Mouse (Mus musculus): ENCODE measurements around the gene Kcnn1. TPM values are rescaled to one million over a fixed set of nuclear protein-coding genes. Genes with fewer than 3 reads are reported as not detected.

Kcnn1 gene
- total RNA-seq, 1 experiment from 2014 or later: 1.5 TPM

DNA sequence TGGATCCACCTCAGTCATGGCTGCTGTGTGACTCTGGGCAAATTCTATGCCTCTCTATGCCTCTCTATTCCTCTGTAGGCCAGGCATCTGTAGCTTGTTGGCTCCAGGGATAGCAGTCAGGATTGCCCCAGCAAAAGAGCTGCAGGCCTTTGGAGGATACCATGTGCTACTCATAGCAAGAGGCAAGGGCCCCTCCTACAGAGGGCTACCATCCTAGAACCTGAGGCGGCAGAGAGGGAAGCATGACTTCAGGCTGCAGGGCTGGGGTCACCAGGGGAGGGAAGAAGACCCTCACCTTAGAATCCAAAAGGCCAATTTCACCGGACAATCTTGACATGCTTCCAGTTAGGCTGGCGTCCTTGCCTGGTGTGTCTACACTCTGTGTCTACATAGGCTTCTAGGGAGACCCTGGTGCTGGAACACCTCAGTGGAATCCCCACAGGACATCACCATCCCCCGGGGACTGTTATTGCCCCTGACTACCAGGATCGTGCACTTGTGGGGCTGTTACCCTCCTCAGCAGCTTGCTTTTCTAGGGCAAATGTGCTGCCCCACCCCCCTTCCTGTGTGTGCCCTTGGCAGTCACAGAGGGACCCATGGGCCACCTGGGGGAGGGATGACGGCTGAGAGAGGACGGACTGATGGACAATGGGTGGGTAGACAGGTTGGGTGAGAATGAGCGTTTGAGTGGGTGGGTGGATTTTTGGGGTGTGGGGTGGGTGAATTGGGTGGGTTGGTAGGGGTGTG, 53.9 kb downstream of the Kcnn1 start:
- no peak for ATAC-seq (replicated peaks in 1 of 2; ENCODE audit: insufficient read depth in 1 of 2, low FRiP score in 2 of 2, low TSS enrichment in 1 of 2, low read depth in 1 of 2, poor library complexity in 2 of 2, severe bottlenecking in 2 of 2)

DNA sequence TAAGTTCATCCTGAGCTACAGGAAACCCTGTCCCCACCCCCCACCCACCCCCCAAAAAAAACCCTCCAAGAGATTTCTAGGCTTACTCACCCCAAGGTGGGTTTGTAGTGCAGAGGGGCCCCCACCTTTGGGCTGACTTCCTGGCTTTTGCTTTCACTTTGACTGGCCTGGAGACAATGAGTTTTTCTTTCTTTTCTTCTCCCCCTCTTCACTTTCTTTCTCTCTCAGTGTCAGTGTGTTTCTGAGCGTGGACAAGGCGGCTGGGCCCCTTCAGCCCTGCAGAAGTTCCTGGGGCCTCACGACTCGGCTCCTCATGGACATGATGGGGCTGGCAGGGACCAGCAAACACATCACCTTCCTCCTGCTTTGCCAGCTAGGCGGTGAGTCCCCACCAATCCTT, 54.8 kb downstream of the Kcnn1 start, which contains the start of gene Il12rb1:
TSS of gene Il12rb1 (plus strand) at position 211 of the 400 bp plus-strand sequence.
- ATAC-seq (replicated peaks in 1 of 2; ENCODE audit: insufficient read depth in 1 of 2, low FRiP score in 2 of 2, low TSS enrichment in 1 of 2, low read depth in 1 of 2, poor library complexity in 2 of 2, severe bottlenecking in 2 of 2): no peak

DNA sequence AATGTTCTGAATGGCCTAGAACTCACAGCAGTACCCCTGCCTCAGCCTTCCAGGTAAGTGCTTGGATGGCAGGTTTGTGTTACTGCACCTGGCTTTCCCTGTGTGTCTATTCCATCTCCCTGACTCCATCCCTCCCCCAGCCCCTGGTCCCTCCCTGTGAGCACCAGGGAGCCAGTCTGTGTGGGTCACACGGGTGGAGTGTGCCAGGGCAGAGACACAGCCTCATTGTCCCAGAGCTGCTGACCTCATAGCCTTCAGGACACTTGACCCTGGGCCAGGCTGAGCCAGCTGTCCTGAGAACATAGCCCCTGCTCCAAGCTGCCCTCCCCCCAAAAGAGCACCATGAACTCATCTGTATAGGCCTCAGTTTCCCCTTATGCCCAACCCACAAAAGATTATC, 55.8 kb downstream of the Kcnn1 start:
- no peak for ATAC-seq (replicated peaks in 1 of 2; ENCODE audit: insufficient read depth in 1 of 2, low FRiP score in 2 of 2, low TSS enrichment in 1 of 2, low read depth in 1 of 2, poor library complexity in 2 of 2, severe bottlenecking in 2 of 2)

DNA sequence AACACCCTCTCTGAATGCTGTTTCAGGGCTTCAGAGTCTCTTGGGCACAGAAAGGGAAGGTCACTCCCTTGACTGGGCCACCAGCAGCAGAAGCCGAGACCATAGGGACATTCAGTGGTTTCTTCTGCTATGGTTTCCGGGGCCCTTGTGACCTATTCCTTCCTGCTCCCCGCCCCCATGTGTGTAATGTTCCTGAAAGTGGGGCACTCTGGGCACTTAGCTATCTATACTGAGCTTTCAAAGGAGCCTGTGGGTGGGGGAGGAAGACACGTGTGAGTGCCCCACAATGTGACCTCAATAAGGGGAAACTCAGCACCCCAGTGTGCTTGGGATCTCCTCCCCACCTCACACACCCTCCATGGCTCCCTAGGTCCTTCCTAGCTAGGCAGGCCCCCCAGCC, 56.5 kb downstream of the Kcnn1 start:
- peak in 1 of 2 experiments; percentile 29; a peak in 1 of 4 replicates for ATAC-seq (replicated peaks in 1 of 2; ENCODE audit: insufficient read depth in 1 of 2, low FRiP score in 2 of 2, low TSS enrichment in 1 of 2, low read depth in 1 of 2, poor library complexity in 2 of 2, severe bottlenecking in 2 of 2)

DNA sequence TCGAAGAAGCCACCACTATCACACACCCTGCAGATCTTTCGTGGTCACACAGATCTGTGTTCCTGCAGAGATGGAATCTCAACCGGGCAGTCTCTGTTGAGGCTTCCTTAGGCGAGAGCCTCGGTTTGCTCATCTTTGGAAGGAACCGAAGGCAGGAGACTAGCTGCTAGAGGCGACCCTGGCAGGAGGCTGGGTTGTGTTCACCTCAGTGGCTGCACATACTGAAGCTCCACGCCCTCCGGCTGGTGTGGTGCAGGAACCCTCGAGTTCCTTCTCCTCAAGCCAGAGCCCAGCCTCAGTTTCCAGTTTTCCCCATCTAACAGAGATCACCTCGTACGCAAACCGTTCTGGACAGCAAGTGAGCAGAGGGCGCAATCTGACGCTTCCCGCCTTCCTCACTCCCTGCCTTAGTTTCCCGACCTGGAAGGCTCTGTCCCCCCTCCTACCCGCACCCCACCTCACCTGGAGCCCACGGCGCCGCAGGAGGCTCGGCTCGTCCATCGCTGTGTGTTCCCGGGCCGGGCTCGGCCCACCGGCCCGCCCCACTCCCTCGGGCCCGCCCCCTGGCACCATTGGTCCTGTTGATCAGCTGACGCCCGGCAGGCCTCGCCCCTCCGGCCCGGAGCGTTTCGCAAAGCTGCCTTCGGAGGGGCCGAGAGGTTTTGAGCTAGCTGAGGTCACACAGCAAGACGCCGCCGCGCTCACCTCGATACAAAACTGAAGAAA, 58.4 kb downstream of the Kcnn1 start, which contains the start of gene Mast3:
TSS of gene Mast3 (minus strand) at position 574 of the 726 bp plus-strand sequence.
- ATAC-seq (replicated peaks in 1 of 2; ENCODE audit: insufficient read depth in 1 of 2, low FRiP score in 2 of 2, low TSS enrichment in 1 of 2, low read depth in 1 of 2, poor library complexity in 2 of 2, severe bottlenecking in 2 of 2): peak; percentile 79 to 83

DNA sequence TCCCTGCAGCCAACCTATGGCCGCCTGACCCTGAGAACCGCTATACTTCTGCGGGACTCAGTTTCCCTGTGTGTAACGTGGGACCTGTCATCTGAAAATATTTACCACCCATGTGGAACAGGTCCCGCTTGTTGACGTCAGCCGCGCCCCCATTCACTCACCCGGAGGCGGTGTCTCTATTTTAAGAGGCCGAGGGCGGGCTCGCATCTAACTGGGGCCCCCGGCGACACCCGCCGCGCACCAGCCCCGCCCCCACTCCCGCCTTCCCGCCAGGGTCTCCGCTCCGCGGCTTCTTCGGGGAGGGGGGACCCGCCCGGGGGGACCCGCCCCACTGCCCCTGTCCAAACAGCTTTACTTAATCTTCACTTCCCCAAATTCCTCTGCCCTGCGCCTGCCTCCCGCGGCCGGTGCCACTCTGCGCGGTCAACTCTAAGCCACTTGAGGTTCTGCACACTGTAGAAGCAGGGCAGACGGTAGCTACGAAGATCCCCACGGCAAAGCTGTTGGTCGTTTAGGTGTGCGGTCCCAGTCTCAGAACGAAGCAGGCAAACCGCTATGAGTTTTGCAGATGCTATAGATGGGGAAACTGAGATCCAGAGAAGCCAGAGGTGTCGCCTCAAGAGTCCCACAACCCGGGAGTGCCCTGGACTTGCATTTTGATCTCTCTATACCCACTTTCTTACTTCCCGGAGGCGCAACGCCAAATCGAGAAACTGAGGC, 59.1 kb downstream of the Kcnn1 start:
- ATAC-seq (replicated peaks in 1 of 2; ENCODE audit: insufficient read depth in 1 of 2, low FRiP score in 2 of 2, low TSS enrichment in 1 of 2, low read depth in 1 of 2, poor library complexity in 2 of 2, severe bottlenecking in 2 of 2): peak; percentile 52 to 60

DNA sequence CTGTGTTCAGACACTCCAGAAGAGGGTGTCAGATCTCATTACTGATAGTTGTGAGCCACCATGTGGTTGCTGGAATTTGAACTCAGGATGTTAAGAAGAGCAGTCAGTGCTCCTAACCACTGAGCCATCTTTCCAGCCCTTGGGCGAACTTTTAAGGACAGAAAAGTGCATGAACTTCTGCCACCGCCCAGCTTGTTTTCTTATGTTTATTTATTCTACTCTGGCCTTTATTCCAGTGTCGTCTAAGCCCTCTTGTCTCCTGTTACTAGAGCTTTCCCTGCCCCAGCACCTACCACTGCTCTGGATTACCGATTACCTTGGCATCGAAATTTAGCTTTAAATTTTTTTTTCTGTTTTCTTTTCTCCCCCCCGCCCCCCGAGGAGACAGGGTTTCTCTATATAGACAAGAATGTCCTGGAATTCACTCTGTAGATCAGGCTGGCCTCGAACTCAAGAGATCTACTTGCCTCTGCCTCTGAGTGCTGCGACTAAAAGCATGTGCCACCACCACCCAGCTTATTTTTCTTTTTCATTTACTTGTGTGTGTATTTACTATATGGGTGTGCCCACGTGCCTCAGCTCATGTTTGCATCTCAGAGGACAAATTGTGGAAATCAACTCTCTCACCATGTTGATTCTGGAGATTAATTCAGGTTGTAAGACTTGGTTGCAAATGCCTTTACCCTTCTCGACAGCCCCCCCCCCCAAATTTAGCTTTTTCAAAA, 60.1 kb downstream of the Kcnn1 start:
- ATAC-seq (replicated peaks in 1 of 2; ENCODE audit: insufficient read depth in 1 of 2, low FRiP score in 2 of 2, low TSS enrichment in 1 of 2, low read depth in 1 of 2, poor library complexity in 2 of 2, severe bottlenecking in 2 of 2): no peak

DNA sequence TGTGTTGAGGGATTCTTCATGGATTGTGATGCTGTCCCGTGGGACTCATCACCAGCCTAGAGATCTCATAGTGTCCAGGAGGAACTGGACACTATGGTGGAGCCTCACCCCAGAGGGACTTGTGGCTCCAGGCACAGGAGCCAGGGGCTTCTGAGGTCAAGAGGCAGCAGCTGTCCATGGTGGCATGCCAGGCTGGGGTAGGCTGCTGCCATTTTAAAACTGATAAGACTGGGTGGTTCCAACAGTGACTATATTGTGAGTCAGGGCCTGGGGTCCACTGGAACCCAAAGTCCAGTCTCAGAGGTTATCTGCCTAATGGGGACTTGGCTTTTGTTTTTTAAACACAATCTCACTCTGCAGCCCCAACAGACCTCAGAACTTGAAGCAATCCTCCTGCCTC, 61.2 kb downstream of the Kcnn1 start:
- ATAC-seq (replicated peaks in 1 of 2; ENCODE audit: insufficient read depth in 1 of 2, low FRiP score in 2 of 2, low TSS enrichment in 1 of 2, low read depth in 1 of 2, poor library complexity in 2 of 2, severe bottlenecking in 2 of 2): no peak

DNA sequence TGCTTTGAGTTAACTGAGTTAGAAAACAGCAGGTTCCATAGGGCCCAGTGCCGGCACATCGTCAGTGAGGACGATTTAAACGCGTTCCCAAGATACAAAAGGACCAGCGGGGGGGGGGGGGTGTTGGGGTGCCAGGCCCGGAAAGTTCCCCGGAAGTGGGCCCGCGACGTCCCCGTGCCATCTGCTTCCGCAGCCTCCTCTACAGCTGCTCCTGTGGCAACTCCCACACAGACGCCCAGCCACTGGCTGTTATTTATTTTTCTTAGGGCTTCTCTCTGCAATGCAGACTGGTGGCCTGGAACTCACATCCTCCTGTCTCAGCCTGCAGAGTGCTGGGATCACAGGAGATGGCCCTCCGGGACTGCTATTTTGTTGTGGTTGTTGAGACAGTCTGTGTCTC, 61.9 kb downstream of the Kcnn1 start:
- no peak for ATAC-seq (replicated peaks in 1 of 2; ENCODE audit: insufficient read depth in 1 of 2, low FRiP score in 2 of 2, low TSS enrichment in 1 of 2, low read depth in 1 of 2, poor library complexity in 2 of 2, severe bottlenecking in 2 of 2)

DNA sequence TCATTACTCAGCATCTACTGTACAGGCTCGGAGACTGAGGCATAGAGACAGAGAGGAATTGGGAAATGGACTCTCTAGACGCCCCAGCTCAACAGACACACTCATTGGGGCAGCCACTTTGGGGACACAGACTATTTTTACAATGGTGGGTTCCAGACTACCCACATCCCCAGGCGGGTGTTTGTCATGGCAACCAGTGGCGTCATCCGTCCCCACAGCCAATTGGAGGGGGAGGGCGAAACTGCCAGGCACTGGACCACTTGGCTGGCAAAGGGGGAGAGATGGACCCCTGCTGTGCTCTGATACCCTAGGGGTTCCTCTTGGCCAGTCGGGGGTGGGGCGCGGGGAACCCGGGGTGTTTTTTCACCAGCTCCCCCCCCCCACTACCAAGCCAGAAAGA, 62.4 kb downstream of the Kcnn1 start:
- no peak for ATAC-seq (replicated peaks in 1 of 2; ENCODE audit: insufficient read depth in 1 of 2, low FRiP score in 2 of 2, low TSS enrichment in 1 of 2, low read depth in 1 of 2, poor library complexity in 2 of 2, severe bottlenecking in 2 of 2)

DNA sequence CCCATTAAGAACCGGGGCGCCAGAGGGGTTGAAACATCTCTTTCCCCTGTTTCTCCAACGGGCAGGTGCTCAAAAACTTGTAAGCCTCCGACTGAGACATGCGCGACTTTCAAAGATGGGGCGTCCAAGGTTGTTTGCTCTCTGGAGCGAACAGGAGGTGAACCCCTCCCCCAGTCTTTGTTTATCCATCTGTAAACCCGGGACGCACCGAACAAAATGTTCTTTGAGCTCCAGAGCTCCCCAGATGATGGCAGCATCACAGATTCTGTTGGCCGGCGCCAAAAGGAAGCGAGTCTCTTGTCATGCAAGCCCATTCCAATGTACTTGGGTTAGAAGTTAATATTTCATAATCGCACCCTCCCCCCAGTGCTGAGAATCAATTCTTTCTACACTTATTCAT, 64.8 kb downstream of the Kcnn1 start:
- no peak for ATAC-seq (replicated peaks in 1 of 2; ENCODE audit: insufficient read depth in 1 of 2, low FRiP score in 2 of 2, low TSS enrichment in 1 of 2, low read depth in 1 of 2, poor library complexity in 2 of 2, severe bottlenecking in 2 of 2)

DNA sequence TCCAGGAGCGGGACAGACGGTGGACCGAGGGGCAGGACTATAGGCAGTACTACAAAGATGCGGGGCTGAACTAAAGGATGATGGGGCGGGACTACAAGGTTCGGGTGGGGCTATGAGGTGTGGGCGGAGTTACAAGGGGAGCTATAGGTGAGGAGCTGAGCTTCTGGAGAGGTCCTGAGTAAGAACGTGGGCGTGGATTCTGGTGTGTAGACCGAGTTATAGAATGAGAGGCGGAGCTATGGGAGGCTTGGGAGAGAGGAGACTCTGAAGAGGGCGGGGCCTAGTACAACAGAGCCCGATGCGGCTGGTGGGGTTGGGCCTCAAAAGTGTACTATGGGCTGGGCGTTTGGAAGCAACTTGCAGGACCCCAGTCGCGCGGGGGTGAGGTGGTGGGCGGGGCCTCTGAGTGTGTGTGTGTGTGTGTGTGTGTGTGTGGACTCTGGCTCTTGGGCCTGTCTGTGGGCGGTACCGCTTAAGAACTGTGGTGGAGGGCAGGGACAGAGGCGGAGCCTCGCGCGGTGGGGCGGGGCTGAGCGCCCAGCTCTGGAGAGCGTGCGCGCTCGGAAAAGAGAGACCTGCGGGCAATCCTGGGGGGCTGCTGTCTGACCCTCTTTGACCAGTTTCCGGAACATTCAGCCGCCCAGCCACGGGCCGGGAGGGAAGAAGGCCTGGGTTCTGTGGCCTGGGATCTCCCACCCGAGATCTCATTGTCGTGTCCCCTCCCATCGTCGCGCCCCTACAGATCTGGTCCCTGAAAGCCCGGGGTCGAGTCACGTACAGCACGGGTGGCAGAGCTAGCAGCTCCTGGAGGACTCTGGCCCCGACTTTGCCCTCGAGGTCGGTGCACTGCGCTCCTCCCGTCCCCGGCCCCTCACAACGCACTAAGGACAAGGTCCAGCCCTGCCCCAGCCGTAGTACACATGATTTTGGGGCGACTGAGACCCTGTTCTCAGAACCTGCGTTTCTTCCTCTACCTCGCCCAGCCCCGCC, 65.7 kb downstream of the Kcnn1 start:
- peak; percentile 38 to 54 for ATAC-seq (replicated peaks in 1 of 2; ENCODE audit: insufficient read depth in 1 of 2, low FRiP score in 2 of 2, low TSS enrichment in 1 of 2, low read depth in 1 of 2, poor library complexity in 2 of 2, severe bottlenecking in 2 of 2)

DNA sequence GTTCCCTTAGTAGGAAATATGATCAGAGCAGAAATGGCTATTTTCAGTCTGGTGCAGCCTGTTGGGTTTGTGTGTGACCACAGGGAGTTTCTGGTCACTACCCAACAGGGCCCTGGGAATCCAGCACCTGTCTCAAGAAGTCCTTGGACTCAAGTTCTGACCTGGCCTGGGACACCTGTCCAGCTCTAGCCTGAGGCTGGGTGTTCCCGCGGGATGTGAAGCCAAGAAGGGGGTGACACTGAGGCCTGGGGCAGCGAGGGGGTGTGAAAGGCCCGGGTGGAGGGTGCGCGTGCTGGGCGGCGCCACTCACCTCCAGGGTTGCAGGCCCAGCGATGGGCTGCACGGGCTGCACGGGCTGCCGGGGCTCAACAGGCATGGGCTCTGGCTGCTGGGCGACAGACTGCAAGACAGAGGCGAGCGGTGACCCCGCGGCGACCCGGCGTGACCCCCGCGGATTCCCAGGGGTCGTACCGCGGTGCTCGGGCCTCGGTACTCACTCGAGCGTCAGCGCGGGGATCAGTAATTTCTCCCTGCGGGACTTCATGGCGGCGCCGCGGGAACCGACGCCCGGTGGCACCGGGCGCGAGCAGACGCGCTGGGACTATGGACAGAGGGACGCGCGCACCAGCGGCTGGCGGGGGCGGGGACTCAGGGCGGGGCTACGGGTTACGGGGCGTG, 66.5 kb downstream of the Kcnn1 start:
- ATAC-seq (replicated peaks in 1 of 2; ENCODE audit: insufficient read depth in 1 of 2, low FRiP score in 2 of 2, low TSS enrichment in 1 of 2, low read depth in 1 of 2, poor library complexity in 2 of 2, severe bottlenecking in 2 of 2): no peak

DNA sequence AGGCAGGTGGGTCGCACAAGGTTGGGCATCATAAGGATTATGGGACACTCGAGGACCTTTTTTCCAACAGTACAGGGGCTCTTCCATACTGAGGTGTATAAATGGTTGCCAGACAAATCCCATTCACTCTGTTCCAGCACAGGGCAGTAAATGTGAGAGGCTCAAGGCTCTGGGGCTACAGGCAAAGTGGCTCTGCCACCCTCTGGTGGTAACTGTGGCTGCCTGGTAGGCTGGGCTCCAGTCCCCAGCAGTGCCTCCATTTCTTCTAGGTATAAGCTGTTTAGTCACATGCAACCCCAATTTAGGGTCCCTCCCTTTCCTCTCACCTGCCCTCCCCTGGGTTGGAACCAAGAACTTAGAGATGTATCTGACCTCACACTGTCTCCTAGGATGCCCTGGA, 67.7 kb downstream of the Kcnn1 start:
- ATAC-seq (replicated peaks in 1 of 2; ENCODE audit: insufficient read depth in 1 of 2, low FRiP score in 2 of 2, low TSS enrichment in 1 of 2, low read depth in 1 of 2, poor library complexity in 2 of 2, severe bottlenecking in 2 of 2): no peak

DNA sequence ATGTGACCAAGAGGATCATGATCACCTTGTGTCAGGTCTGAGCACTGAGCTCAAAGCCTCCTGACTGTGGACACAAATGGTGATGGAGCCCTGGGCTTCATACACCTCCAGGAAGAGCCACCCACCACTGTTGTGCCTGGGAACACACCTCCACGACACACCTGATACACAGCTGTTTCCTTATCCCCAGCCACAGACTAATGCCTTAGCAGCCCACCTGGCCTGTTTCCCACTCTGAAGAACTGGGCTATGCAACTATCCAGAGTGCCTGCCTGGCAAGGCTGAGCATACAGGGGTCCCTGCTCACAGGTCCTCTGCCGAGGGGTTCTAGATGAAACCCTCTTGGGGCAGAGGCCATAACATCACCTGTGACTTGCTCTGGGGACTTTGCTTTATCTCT, 68.8 kb downstream of the Kcnn1 start:
- ATAC-seq (replicated peaks in 1 of 2; ENCODE audit: insufficient read depth in 1 of 2, low FRiP score in 2 of 2, low TSS enrichment in 1 of 2, low read depth in 1 of 2, poor library complexity in 2 of 2, severe bottlenecking in 2 of 2): no peak

DNA sequence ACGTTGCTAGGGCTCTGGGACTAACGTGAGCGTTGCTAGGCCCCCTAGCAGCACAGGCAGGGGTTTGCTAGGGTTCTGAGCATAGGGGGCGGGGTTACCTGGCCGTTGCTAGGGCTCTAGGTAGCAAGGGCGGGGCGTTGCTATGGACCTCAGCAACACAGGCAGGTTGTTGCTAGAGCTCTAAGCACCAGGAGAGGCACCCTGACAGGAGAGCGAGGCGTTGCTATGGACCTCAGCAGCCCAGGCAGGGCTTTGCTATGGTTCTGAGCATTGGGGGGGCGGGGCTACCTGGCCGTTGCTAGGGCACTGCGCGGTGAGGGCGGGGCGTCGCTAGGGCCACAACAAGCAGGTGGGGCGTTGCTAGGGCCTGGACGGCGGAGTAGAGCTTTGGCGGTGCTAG, 70.4 kb downstream of the Kcnn1 start:
- peak; percentile 17 to 27 for ATAC-seq (replicated peaks in 1 of 2; ENCODE audit: insufficient read depth in 1 of 2, low FRiP score in 2 of 2, low TSS enrichment in 1 of 2, low read depth in 1 of 2, poor library complexity in 2 of 2, severe bottlenecking in 2 of 2)

Measured in hematopoietic stem cell, adult 5-6 weeks (primary cell).